Mouse (Mus musculus) forebrain, embryonic 13.5 days (tissue): ENCODE measurements around the gene Klra8. TPM values are rescaled to one million over a fixed set of nuclear protein-coding genes. Genes with fewer than 3 reads are reported as not detected.
"Not testable (repeated sequence)": the region's sequence is repeated elsewhere in the genome, so short reads cannot be mapped to it uniquely, and the experiment has no call there.

ENCODE experiments used
- ATAC-seq: fragments of 200-750 bp; cut with Nextera tagmentation; 2 replicates; pipeline ENCODE4 v1.8.0; 2017
- H3K27ac ChIP-seq: fragments of 300-500 bp; sonication (generic); 2 replicates; pipeline ENCODE4 v1.5.1; 2015; ENCODE audit warnings: inconsistent platforms, mild to moderate bottlenecking, moderate library complexity
- H3K27me3 ChIP-seq: fragments of 300-500 bp; sonication (generic); 2 replicates; pipeline ENCODE4 v1.6.1; 2015; ENCODE audit warnings: mild to moderate bottlenecking, inconsistent platforms
- H3K36me3 ChIP-seq: fragments of 300-500 bp; sonication (generic); 2 replicates; pipeline ENCODE4 v1.6.1; 2015; ENCODE audit warnings: mild to moderate bottlenecking, inconsistent platforms; ENCODE audit not compliant: poor library complexity, severe bottlenecking
- H3K4me1 ChIP-seq: fragments of 300-500 bp; sonication (generic); 2 replicates; pipeline ENCODE4 v1.6.1; 2015; ENCODE audit warnings: inconsistent platforms
- H3K4me2 ChIP-seq: fragments of 300-500 bp; sonication (generic); 2 replicates; pipeline ENCODE4 v1.6.1; 2015; ENCODE audit warnings: inconsistent platforms, mild to moderate bottlenecking, moderate library complexity
- H3K4me3 ChIP-seq: fragments of 300-500 bp; sonication (generic); 2 replicates; pipeline ENCODE4 v1.5.1; 2015; ENCODE audit warnings: mild to moderate bottlenecking, inconsistent platforms
- H3K9ac ChIP-seq: fragments of 300-500 bp; sonication (generic); 2 replicates; pipeline ENCODE4 v1.6.1; 2015; ENCODE audit warnings: mild to moderate bottlenecking, inconsistent platforms
- H3K9me3 ChIP-seq: fragments of 300-500 bp; sonication (generic); replicated peaks from 2 replicates; pipeline ENCODE4 v1.6.1; 2016; ENCODE audit warnings: inconsistent platforms
- WGBS: fragments of 180-500 bp; shearing (Covaris S2); methylation state at CpG from one replicate; pipeline ENCODE4 v1.1.7; 2015; 5-methylcytosine and 5-hydroxymethylcytosine counted together
- polyA plus RNA-seq: library from polyadenylated mRNA; unstranded; fragments of >200 nt; fragmentation: Nextera tagmentation; extraction: Ambion mirVana; gene quantifications from 2 replicates; pipeline ENCODE4 v1.2.1, GENCODE M21; 2015

Gene Klra8
- polyA plus RNA-seq, result not detected in 2 replicates

DNA sequence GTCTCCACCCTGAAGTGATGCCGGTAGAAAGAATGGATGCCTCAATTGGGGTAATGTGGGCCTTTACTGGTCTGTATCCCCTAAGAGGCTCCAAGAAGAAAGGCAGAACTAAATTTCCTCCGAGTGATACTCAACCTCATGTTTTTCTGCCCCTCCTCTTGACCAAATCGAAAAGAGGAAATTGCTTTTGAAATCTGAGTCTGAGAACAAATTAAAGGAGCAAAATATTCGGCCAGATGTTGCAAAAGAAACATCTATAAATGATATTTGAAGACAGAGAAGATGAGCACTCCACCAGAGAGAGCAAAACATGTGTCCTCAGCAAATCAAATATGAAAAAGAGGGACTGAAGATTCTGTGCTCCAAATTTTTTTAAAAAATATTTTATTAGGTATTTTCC lies at the start of gene Klra8:
Gene Klra8, minus strand, starts transcription at position 101 of the 400 bp plus-strand sequence.
- H3K36me3 ChIP-seq, H3K27me3 ChIP-seq, H3K9me3 ChIP-seq, H3K4me2 ChIP-seq, H3K4me3 ChIP-seq, H3K27ac ChIP-seq, H3K9ac ChIP-seq, H3K4me1 ChIP-seq, ATAC-seq: not testable (repeated sequence)
- 67% methylated on average over 4 of the region's 4 CpGs for WGBS

DNA sequence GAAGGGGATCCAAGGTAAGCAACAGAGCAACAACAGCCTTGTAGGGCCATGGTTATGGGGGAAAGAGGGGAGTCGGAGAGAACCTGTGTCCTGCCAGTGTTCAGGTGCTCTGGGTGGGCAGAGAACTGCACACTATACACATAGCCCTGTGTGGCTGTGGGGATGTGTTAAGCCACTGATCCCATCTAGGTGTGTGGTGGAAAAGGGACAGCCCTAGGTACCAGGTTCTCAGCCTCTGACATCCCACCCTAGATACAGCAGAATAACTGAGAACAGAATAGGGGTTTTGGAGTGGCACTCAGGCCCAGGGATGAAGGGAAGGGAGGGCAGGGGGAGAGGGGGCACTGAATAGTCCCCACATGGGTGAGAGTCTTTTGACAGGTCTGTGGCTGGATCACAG lies 19.2 kb downstream of the Klra8 start:
- Histone ChIP-seq H3K27ac (no peak overlapping the region), H3K9me3 (peaks cover 12% of the 10 kb centered on the region; the same call in 1 of the 2 replicates), H3K4me3 (no peak overlapping the region), H3K4me2 (no peak overlapping the region), H3K4me1 (no peaks in the 10 kb centered on the region), H3K36me3 (no peaks in the 10 kb centered on the region), H3K27me3 (no peaks in the 10 kb centered on the region), H3K9ac (no peak overlapping the region)
- 95% methylated on average over 1 of the region's 1 CpGs for WGBS
- no peak for ATAC-seq

DNA sequence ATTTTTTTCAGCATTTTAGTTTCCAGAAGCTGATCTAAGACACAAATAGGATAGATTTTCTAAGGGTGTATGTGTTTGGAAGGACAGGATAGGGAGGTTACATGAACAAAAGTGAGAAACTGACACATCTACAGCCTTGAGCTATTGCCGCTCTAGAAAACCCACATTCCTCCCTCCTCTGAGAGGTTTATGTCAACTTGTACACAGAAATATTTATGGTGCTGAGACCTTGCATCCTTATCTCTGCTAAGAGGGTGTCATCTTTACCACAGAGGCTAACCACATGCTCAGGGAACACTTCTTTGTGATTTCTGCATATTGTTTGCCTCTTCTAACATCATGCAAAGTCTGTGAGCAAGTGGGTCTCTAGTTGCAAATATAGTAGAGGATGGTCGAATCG lies 27.0 kb downstream of the Klra8 start:
- 87% methylated on average over 3 of the region's 3 CpGs for WGBS

DNA sequence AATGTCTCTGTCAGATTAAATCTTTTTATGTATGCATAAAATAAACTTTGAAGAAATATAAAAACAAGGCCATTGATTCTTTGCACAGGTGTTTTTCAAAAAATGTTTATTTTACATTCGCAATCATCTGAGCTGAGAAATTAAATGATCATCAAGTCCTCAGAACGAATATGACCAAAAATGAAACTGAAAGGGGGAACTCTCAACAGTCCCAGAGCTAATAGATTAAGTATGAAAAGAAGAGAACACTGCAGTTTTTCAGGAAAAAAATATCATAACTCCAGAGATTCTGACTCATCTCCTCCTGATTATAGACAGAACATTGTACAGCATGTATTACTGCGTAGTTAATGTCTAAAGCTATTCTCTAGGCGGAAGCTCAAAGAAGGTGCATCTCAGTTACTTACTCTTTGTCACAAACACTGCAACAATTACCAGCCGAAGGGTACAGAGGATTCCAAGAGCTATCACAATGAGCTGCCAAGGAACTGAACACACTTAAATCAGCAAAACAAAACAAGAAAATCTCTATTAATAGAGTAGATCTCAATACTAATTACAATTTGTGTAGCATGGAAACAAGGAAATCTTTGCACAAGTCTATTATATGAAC lies 37.3 kb downstream of the Klra8 start:
- no peaks in the 10 kb centered on the region for H3K27me3 ChIP-seq
- no peaks in the 10 kb centered on the region for H3K36me3 ChIP-seq
- WGBS, result 82% methylated on average over 5 of the region's 5 CpGs
- H3K4me3 ChIP-seq, result no peak overlapping the region
- peaks cover 3% of the 10 kb centered on the region; the same call in 1 of the 2 replicates for H3K9me3 ChIP-seq
- H3K9ac ChIP-seq, result no peak overlapping the region
- no peaks in the 10 kb centered on the region for H3K4me1 ChIP-seq
- no peak overlapping the region for H3K4me2 ChIP-seq
- no peak overlapping the region for H3K27ac ChIP-seq
- no peak for ATAC-seq

More for the DNA sequence above, 27.0 kb downstream of the Klra8 start:
- not testable (repeated sequence) for H3K4me3 ChIP-seq, H3K27me3 ChIP-seq, H3K9ac ChIP-seq, H3K4me1 ChIP-seq, ATAC-seq, H3K9me3 ChIP-seq, H3K36me3 ChIP-seq, H3K4me2 ChIP-seq, H3K27ac ChIP-seq

DNA sequence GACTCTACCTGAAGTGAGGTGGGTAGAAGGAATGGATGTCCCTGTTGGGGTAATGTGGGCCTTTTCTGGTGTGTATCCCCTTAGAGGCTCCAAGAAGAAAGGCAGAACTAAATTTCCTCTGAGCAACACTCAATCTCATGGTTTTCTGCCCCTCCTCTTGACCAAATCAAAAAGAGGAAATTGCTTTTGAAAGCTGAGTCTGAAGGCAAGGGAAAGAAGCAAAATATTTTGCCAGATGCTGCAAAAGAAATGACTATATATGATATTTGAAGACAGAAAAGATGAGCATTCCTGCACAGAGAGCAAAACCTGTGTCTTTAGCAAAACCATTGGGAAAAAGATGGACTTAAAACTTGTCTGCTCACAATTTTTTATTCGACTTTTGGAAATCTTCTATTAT lies 62.5 kb downstream of the Klra8 start, which contains the start of gene Klra4:
Gene Klra4, minus strand, starts transcription at position 101 of the 400 bp plus-strand sequence.
- ATAC-seq, H3K9ac ChIP-seq, H3K36me3 ChIP-seq, H3K27ac ChIP-seq, H3K4me2 ChIP-seq, H3K4me3 ChIP-seq, H3K4me1 ChIP-seq, H3K27me3 ChIP-seq: not testable (repeated sequence)
- 61% methylated on average over 1 of the region's 1 CpGs for WGBS
- H3K9me3 ChIP-seq, result peaks cover 18% of the 10 kb centered on the region

Other genes starting within 250 kb of the Klra8 start
- not detected in 2 replicates for gene Klra5, start 212.2 kb downstream of the Klra8 start, polyA plus RNA-seq
- not detected in 2 replicates for gene Klra6, start 102.9 kb downstream of the Klra8 start, polyA plus RNA-seq
- gene Klra4, start 62.6 kb downstream of the Klra8 start, polyA plus RNA-seq, result not detected in 2 replicates
- gene Klra9, start 63.2 kb upstream of the Klra8 start, polyA plus RNA-seq, result not detected in 2 replicates
- gene Klra7, start 103.4 kb upstream of the Klra8 start, polyA plus RNA-seq, result not detected in 2 replicates
- not detected in 2 replicates for gene Klra10, start 152.0 kb upstream of the Klra8 start, polyA plus RNA-seq
- not detected in 2 replicates for gene Klra3, start 207.7 kb upstream of the Klra8 start, polyA plus RNA-seq